Mouse (Mus musculus) liver, postnatal 0 days (tissue): ENCODE measurements around the gene Gtpbp1.

ENCODE experiments used
- CTCF ChIP-seq: sonication (generic); IDR thresholded peaks from 2 replicates; pipeline ENCODE4 v1.5.1; 2016; ENCODE audit warnings: antibody characterized with exemption, low read depth
- EP300 ChIP-seq: IDR thresholded peaks from 2 replicates; pipeline ENCODE4 v1.6.1; 2016; ENCODE audit warnings: antibody characterized with exemption, low read depth, mild to moderate bottlenecking

DNA sequence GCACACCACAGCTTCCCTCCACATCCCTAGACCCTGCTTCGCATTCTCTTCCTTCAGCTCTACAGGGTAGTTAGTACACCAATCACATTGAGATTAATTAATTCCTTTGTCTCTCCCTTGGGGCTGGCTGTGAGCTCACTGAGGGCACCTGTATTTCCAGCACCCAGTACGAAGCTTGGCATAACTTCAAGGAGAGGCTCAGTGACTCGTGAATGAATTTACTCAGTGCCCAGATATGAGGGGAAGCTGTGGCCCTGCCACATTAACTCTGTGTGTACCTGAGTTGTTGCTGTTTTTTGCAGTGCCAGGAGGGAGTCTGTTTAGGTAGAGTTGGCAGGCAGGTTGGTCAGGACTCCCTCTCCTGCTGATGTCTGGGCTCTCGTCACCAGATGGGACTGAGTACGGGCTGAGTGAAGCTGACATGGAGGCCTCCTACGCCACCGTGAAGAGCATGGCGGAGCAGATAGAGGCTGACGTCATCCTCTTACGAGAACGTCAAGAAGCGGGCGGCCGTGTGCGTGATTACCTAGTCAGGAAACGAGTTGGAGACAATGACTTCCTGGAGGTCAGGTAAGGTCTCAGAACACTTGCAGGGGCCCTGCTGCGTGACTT lies 16.1 kb downstream of the Gtpbp1 start:
- no peak for TF ChIP-seq CTCF
- TF ChIP-seq EP300 = no peak
